Mouse (Mus musculus) megakaryocyte, embryonic 14.5 days (primary cell): Measurements from ENCODE around the gene Fbp2.

Experiments used
- FLI1 ChIP-seq: IDR thresholded peaks from 2 replicates; pipeline ENCODE4 v1.6.1; 2012; ENCODE audit warnings: low read length, inconsistent platforms, mixed read lengths
- GATA1 ChIP-seq: IDR thresholded peaks from 3 replicates; pipeline ENCODE4 v1.6.1; 2012; ENCODE audit warnings: mixed read lengths, low read length, inconsistent platforms, borderline replicate concordance

- TF ChIP-seq GATA1 (no peak), FLI1 (no peak)
Observed at GRCm38 (mm10) chr13:62832239-62832638, 26.0 kb downstream of the Fbp2 start.
